Mouse (Mus musculus) CH12.LX (cell line): ENCODE measurements around the gene Hinfp.

Experiments
- CTCF ChIP-seq, 2 experiments: IDR thresholded peaks in 1 of 2; conservative IDR thresholded peaks in 1 of 2; 2 replicates each; pipeline ENCODE4 v1.5.1; 2011 to 2012; ENCODE audit warnings: low read depth in 2 of 2, low read length in 2 of 2, improper control_type of control experiment in 1 of 2, inconsistent platforms in 1 of 2, mild to moderate bottlenecking in 1 of 2, moderate library complexity in 1 of 2
- ETS1 ChIP-seq: conservative IDR thresholded peaks from 2 replicates; pipeline ENCODE4 v1.6.1; 2012; ENCODE audit warnings: low read depth, mild to moderate bottlenecking, inconsistent platforms, low read length, improper control_type of control experiment, moderate library complexity
- KAT2A ChIP-seq: IDR thresholded peaks from 2 replicates; pipeline ENCODE4 v1.6.1; 2012; ENCODE audit warnings: low read length, improper control_type of control experiment, inconsistent platforms; ENCODE audit not compliant: insufficient replicate concordance
- MAFK ChIP-seq: IDR thresholded peaks from 2 replicates; pipeline ENCODE4 v1.6.1; 2011; ENCODE audit warnings: low read length, improper control_type of control experiment; ENCODE audit not compliant: insufficient replicate concordance
- TCF12 ChIP-seq: IDR thresholded peaks from 2 replicates; pipeline ENCODE4 v1.6.1; 2014; ENCODE audit warnings: low read depth, mild to moderate bottlenecking, inconsistent platforms, low read length, improper control_type of control experiment
- UBTF ChIP-seq: IDR thresholded peaks from 2 replicates; pipeline ENCODE4 v1.6.1; 2012; ENCODE audit warnings: low read depth, mild to moderate bottlenecking, inconsistent platforms, low read length, improper control_type of control experiment, moderate library complexity

- TF ChIP-seq KAT2A (no peak), ETS1 (no peak), CTCF (conservative IDR thresholded peaks at IDR 0.05 in 1 of 2, IDR thresholded peaks at IDR 0.05 in 1 of 2; ENCODE audit: low read depth in 2 of 2, low read length in 2 of 2) (no peak), MAFK (no peak), UBTF (no peak), TCF12 (no peak)
These were observed 37.1 kb upstream of the Hinfp start for GRCm38 (mm10) chr9:44342605-44343004.
